Mouse (Mus musculus) megakaryocyte-erythroid progenitor cell, adult 5-6 weeks (primary cell): Measurements from ENCODE around the gene Gm4491. TPM values are rescaled to one million over a fixed set of nuclear protein-coding genes. Genes with fewer than 3 reads are reported as not detected.

Experiments used
- ATAC-seq: replicated peaks from 2 replicates; pipeline ENCODE4 v1.8.0; 2016; ENCODE audit warnings: mild to moderate bottlenecking, inconsistent platforms; ENCODE audit not compliant: severe bottlenecking, poor library complexity, low FRiP score, low TSS enrichment
- total RNA-seq, 2 experiments: library from RNA; stranded (forward) in 1 of 2; stranded (reverse) in 1 of 2; fragments of 200-1000, 215-1000 nt in 1 of 2; fragments of >200 nt in 1 of 2; fragmentation: Nextera tagmentation in 1 of 2; gene quantifications; 2 replicates each; pipeline ENCODE4 v1.2.3; 2014 to 2017

Gene Gm4491
- total RNA-seq, 2 experiments from 2014 or later, result not detected

GRCm38 (mm10) chr14:57090001-57090400 lies 25.7 kb downstream of the Gm4491 start:
- no peak for ATAC-seq

GRCm38 (mm10) chr14:57089107-57089506 lies 26.6 kb downstream of the Gm4491 start:
- no peak for ATAC-seq

GRCm38 (mm10) chr14:57084180-57084668 lies 31.5 kb downstream of the Gm4491 start:
- ATAC-seq, result no peak

GRCm38 (mm10) chr14:57082863-57083262 lies 32.8 kb downstream of the Gm4491 start:
- no peak for ATAC-seq

- no peak for ATAC-seq
Observed at GRCm38 (mm10) chr14:57075537-57075936, 40.1 kb downstream of the Gm4491 start.

- peak; percentile 89 for ATAC-seq
Observed at GRCm38 (mm10) chr14:57069906-57070305, 45.8 kb downstream of the Gm4491 start.

- ATAC-seq, result no peak
Observed at GRCm38 (mm10) chr14:57066053-57066452, 49.6 kb downstream of the Gm4491 start.

Other genes starting within 250 kb of the Gm4491 start
- gene Zmym2, start 229.2 kb downstream of the Gm4491 start, total RNA-seq (2014; fragmentation: Nextera tagmentation), result 53.6 and 53.7 TPM in 2 replicates
- gene Zmym2, start 229.2 kb downstream of the Gm4491 start, total RNA-seq (2017), result 37.3 and 63.3 TPM in 2 replicates
- gene Gja3, start 57.8 kb downstream of the Gm4491 start, total RNA-seq (2014; fragmentation: Nextera tagmentation), result not detected in 2 replicates
- gene Gja3, start 57.8 kb downstream of the Gm4491 start, total RNA-seq (2017), result not detected in 2 replicates
- gene Gjb2, start 11.2 kb downstream of the Gm4491 start, total RNA-seq (2014; fragmentation: Nextera tagmentation), result 0.40 TPM in 1 of 2 replicates, not detected in the other
- gene Gjb2, start 11.2 kb downstream of the Gm4491 start, total RNA-seq (2017), result 1.8 TPM in 1 of 2 replicates, not detected in the other
- gene Gjb6, start 17.7 kb upstream of the Gm4491 start, total RNA-seq (2014; fragmentation: Nextera tagmentation), result not detected in 2 replicates
- gene Gjb6, start 17.7 kb upstream of the Gm4491 start, total RNA-seq (2017), result not detected in 2 replicates